Mouse (Mus musculus) lung, adult 2 months (tissue): ENCODE results near the gene Ndufs2. TPM values are rescaled to one million over a fixed set of nuclear protein-coding genes. Genes with fewer than 3 reads are reported as not detected.

Experiments used
- DNase-seq: peaks from one replicate; pipeline ENCODE4 v3.0.0; 2022
- H3K4me1 ChIP-seq: fragments of 200-500 bp; 2 replicates; pipeline ENCODE4 v1.6.1; 2011; ENCODE audit warnings: low read length; ENCODE audit not compliant: control insufficient read depth, insufficient read depth
- H3K4me3 ChIP-seq: fragments of 200-500 bp; replicated peaks from 2 replicates; pipeline ENCODE3; 2011; ENCODE audit warnings: low read depth, mild to moderate bottlenecking, control low read depth, low read length; ENCODE audit errors: extremely low read depth
- CTCF ChIP-seq: fragments of 200-500 bp; IDR thresholded peaks from 2 replicates; pipeline ENCODE4 v1.5.1; 2011; ENCODE audit warnings: mild to moderate bottlenecking, low read length, control low read depth; ENCODE audit not compliant: insufficient read depth
- POLR2A ChIP-seq: fragments of 200-500 bp; IDR thresholded peaks from 2 replicates; pipeline ENCODE4 v1.6.1; 2011; ENCODE audit warnings: low read depth, mild to moderate bottlenecking, control low read depth, low read length, borderline replicate concordance; ENCODE audit errors: extremely low read depth
- WGBS: fragments of 180-500 bp; shearing (Covaris S2); methylation state at CpG from one replicate; pipeline ENCODE4 v1.1.7; 2018; 5-methylcytosine and 5-hydroxymethylcytosine counted together
- polyA plus RNA-seq: library from polyadenylated mRNA; depleted of rRNA; stranded (reverse); fragments of >200 nt; gene quantifications from 2 replicates; pipeline ENCODE4 v1.2.3, GENCODE M21; 2012

Gene Ndufs2
- polyA plus RNA-seq, 1 experiment: 118 TPM

DNA sequence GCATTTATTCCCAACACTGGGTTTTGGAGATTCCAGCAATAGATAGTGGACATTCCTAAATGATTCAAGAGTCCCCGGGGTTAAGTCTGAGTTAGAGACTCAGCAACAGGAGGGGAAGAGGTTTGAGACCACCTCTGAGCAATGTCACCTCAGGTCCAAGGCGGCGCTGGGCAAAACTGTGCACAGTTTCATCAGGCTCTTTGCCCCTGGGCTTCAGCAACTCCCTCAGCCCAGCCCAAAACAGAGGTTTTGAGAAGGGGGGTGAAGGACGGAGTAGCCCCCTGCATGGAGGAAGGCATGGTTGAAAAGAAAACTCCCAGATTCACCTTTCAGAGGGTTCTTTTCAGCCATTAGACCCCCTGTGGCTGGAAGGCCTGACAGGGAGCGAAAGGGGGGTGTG is 28.5 kb upstream of the Ndufs2 start:
- Histone ChIP-seq H3K4me3 (no peak overlapping the region), H3K4me1 (peaks cover 9% of the 10 kb centered on the region)
- whole genome bisulfite sequencing: 76% methylated on average over 5 of the region's 5 CpGs
- TF ChIP-seq CTCF (no peak), POLR2A (no peak)
- DNase-seq: no peak

DNA sequence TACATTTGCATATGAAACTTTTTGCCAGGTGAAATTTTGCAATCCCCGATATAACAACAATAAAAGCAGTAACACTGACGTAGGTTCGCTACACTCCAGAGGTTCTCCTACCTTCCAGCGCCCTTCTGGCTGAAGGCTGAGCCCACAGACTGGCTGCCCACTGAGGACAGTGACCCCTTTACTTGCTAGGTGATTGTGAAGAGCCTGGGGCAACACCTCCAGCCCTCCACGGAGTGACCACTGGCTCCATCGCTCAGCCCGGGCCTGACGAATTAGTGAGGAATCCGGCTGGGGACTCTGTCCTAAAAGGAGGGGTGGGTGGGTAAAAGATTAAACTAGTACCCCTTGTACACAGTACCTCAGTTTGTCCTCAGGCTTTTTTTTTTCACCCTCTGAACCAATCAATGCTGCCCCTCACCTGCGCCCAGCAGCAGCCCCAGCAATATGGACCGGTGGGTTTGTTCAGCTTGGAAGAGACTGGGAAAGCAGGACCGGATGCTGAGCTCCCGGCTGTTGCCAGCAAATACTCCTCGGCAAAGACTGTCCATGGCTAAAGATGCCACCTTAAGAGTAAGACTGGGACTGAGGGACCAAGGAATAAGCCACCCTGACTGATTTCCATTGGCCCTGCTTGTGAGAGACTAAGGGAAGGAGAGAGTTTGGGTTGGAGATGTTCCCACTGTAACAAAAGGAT is 28.0 kb upstream of the Ndufs2 start:
- TF ChIP-seq CTCF (no peak), POLR2A (no peak)
- DNase-seq: peak; percentile 1
- 87% methylated on average over 14 of the region's 14 CpGs for WGBS
- Histone ChIP-seq H3K4me1 (peaks cover 9% of the 10 kb centered on the region), H3K4me3 (no peak overlapping the region)

DNA sequence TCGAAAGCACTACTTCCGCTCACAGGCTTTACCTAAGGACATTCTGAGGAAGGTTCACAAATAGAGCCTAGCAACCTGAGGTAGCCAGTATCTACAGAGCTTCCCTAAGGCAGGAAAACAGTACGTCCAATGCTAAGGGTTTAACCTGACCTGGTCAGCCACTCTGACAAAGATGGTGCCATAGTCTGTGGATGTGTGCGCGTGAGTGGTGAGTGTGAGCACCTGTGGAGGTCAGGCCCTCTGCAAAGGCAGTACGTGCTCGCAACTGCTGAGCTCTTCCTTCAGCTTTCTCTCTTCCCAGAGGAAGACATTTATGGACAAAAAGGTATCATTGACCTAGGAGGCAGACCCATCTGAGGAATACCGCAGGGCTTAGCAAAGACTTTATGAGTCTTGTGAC is 27.2 kb upstream of the Ndufs2 start:
- peak; percentile 1 for DNase-seq
- no peak for TF ChIP-seq CTCF
- TF ChIP-seq POLR2A: no peak
- 92% methylated on average over 8 of the region's 8 CpGs for WGBS
- Histone ChIP-seq H3K4me1 (peaks cover 9% of the 10 kb centered on the region), H3K4me3 (no peak overlapping the region)

DNA sequence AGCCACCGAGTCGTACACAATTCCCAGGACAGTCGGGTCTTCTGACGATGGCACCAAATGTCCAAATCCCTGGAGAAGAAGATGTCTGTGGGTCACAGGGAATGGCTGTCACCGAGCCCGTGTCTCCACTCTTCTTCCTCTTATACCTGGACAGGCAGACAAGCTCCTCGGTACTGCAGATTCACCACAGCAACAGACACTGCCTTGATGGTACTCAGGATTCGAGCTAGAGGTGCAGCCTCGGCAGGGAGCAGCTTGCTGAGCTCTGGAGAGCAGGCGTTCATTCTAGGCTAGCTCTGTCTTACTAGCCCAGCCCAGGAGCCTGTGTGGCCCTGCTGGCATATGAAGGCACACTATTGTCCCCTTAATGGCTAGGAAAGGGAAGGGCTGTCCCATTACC is 26.5 kb upstream of the Ndufs2 start:
- WGBS: 86% methylated on average over 10 of the region's 10 CpGs
- Histone ChIP-seq H3K4me1 (peaks cover 9% of the 10 kb centered on the region), H3K4me3 (no peak overlapping the region)
- TF ChIP-seq POLR2A (no peak), CTCF (no peak)
- DNase-seq: no peak

DNA sequence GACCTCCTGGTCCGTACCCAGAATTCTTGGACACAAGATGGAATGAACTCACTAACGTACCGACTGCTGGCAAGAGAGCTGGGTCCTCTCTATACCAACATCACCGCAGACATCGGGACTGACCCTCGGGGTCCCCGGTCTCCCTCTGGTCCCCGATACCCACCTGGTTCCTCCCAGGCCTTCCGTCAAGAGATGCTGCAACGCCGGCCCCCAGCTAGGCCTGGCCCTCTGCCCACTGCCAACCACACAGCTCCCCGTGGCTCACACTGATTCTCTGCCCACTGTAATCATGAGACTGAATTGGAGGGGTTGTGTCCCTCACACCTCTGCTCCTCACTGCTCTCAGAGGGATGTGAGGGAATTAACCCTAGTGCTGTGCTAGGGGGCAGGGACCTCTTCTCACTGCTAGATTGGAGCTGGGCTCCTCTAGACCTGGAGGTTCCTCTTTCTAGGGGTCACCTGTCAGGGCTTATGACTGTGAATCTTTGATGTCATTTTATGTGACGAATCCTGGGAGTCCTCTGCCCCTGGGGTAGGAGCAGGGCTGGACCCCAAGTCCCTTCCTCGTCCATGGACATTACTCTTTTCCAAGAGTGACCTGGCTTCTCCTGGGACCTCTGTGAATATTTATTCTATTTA is 25.0 kb upstream of the Ndufs2 start:
- no peak for DNase-seq
- H3K4me3 ChIP-seq: no peak overlapping the region
- 84% methylated on average over 14 of the region's 14 CpGs for WGBS
- peaks cover 12% of the 10 kb centered on the region for H3K4me1 ChIP-seq
- TF ChIP-seq CTCF (no peak), POLR2A (no peak)

DNA sequence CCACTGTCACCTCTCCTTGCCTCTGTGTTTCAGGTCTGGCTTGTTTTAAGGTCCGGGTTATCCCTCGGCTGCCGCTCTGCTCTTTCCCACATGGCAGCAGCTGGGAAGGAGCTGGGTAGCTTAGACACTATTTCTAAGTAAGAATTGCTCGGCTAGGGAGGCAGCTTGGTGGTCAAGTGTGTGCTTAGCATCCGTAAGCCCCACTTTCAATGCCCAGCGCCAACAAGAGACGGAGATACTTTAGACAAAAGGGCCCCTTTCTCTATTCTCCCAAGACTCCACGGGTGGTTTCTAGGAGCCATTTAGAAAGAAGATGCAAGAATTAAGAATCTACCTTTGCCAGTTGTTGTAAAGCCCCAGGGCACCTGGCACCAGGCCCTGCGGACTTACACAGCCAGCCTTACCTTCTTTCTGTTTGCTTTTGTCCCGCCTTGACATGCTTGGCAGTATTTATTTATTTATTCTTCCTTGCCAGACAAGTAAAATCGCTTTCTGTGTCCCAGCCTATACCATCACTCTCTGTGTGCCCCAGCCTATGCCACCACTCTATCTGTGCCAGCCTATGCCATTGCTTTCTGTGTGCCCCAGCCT is 24.1 kb upstream of the Ndufs2 start:
- DNase-seq: no peak
- no peak overlapping the region for H3K4me3 ChIP-seq
- WGBS: 72% methylated on average over 11 of the region's 11 CpGs
- peaks cover 13% of the 10 kb centered on the region for H3K4me1 ChIP-seq
- TF ChIP-seq POLR2A (no peak), CTCF (no peak)

DNA sequence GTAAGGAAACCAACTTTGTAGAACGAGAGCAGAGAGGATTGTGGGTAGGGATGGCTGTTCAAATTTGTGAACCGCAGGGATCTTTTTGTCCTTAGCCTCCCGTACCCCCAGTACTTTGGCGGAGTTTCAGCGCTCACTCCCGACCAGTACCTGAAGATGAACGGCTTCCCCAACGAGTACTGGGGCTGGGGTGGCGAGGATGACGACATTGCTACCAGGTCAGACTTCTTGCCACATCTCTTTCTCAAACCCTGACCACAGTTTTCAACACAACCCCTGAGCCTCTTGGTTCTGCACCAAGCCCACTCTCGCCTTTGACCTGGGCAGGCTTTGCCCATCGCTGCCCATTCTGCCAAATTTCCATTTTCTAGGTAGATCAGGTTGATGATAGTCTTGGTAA is 23.0 kb upstream of the Ndufs2 start:
- 80% methylated on average over 12 of the region's 12 CpGs for WGBS
- no peak for TF ChIP-seq CTCF
- TF ChIP-seq POLR2A: no peak
- H3K4me1 ChIP-seq: peaks cover 12% of the 10 kb centered on the region; the same call in 1 of the 2 replicates

DNA sequence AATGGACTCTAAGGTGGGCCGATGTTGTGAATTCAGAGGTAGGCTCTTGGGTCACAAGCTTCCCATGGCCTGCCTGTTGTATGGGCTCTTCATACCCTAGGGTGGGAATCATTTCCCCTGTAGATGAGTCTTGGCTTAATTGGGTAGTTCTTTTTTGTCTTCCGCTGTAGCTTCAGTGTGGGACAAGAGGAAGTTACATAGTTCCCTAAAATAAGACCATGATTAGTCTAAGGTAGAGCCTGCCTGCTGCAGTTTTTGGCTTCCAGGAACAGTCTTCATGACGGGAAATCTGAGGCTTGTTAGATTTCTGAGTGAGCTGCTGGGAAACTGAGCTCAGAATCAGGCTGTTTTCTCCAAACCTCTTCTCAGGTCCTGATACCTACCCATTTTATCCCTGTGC is 20.9 kb upstream of the Ndufs2 start:
- no peak for DNase-seq
- Histone ChIP-seq H3K4me3 (no peak overlapping the region), H3K4me1 (peaks cover 12% of the 10 kb centered on the region; the same call in 1 of the 2 replicates)
- TF ChIP-seq CTCF: no peak
- no peak for TF ChIP-seq POLR2A
- 77% methylated on average over 3 of the region's 3 CpGs for WGBS

More for the DNA sequence above, 23.0 kb upstream of the Ndufs2 start:
- DNase-seq: no peak
- H3K4me3 ChIP-seq: no peak overlapping the region

DNA sequence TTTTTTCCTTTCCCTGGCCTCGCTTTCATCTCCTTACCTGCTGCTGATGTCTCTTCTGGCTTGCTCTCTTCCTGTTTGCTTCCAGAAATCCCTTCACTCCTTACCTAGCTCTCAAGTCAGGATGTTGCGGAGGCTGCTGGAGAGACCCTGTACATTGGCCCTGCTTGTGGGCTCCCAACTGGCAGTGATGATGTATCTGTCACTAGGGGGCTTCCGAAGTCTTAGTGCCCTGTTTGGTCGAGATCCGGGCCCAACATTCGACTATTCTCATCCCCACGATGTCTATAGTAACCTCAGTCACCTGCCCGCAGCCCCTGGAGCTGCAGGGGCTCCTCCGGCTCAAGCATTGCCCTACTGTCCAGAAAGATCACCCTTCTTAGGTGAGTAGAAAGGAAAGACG is 20.4 kb upstream of the Ndufs2 start:
- TF ChIP-seq POLR2A (no peak), CTCF (no peak)
- 55% methylated on average over 10 of the region's 10 CpGs for WGBS
- H3K4me1 ChIP-seq: peaks cover 12% of the 10 kb centered on the region; the same call in 1 of the 2 replicates
- no peak overlapping the region for H3K4me3 ChIP-seq
- no peak for DNase-seq

DNA sequence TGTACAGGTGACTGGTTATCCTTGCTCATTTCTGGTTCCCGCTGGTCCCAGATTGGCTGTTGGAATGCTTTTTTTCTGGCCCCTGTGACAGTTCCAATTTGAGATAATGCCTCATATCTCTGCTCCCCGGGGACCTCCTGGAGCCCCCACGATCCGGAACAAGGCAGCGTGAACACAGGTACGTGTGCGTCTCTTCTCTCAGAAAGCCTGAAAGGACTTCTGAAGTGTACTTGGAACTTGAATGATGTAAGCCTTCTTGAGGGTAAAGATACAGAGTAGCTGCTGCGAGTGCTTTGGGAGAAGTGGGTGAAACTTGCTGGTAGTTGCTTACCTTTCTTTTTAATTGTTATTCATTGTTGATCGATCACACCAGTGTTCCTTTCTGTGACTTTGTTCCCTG is 20.0 kb upstream of the Ndufs2 start:
- Histone ChIP-seq H3K4me3 (peak overlapping the region; percentile 88), H3K4me1 (peaks cover 12% of the 10 kb centered on the region; the same call in 1 of the 2 replicates)
- no peak for TF ChIP-seq CTCF
- TF ChIP-seq POLR2A: no peak
- peak; percentile 48 for DNase-seq
- WGBS: 45% methylated on average over 9 of the region's 9 CpGs
